Mouse (Mus musculus): ENCODE measurements around the gene Olfr734.

Gene Olfr734

DNA sequence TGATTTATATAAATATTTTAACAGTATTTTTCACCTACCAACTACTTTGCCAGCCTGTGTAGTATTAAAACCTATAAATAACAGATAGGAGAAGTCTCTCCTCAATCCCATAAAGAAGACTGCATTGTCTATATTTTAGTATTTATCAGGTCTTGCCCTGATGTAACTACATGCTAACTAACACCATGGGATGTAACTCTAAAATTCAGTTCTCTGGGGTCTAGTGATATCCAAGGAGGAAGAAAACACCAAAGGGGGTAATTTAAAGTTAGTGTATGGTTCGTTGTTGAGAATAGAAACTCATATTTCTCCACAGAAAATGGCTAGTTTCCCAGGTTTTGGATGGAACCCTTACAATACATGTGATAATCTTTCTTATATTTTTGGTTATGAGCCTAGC, at the start of gene Olfr734:
TSS of gene Olfr734 (minus strand) at position 101 of the 400 bp plus-strand sequence.
- DNase-seq: no peak

DNA sequence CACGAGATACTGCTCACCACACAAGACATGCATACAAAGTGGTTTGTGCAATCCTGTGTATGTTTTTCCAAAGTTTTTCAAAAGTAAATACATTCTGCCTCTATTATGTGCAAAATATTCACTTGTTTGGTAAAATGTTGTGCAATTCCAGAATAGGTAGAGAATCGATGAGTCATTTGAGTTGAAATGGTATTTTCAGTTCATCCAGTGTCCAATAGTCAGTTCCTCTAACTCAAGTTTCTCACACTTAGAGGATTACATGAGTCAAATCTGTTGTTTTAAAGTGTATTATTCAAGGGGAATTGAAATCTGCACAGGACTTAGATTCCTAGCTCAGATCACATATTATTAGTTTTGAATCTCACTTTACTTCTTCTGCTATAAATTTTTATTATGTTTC, 37.0 kb upstream of the Olfr734 start:
- no peak for DNase-seq

DNA sequence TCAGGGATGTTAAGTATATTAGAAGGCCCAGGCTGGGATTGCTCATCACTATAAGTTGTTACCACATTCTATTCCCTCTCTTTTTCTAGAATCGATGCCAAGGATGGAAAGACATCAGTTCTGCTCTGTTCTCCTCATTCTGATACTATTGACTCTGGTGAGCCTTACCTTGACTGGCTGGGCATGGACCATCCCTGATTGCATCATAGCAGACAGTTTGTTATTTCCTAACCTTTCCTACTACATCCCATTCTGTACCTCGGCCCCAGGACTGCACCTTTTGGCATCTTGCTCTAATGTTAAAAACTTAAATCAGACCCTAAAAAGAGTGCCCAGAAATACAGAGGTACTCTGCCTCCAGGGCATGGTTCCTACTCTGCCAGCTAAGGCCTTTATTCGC, 33.9 kb upstream of the Olfr734 start:
- DNase-seq: no peak

GRCm38 (mm10) chr14:50357593-50357992, 31.0 kb upstream of the Olfr734 start, which contains the start of gene Tlr11:
Gene Tlr11 (plus strand): TSS chr14:50357914.
- no peak for DNase-seq

GRCm38 (mm10) chr14:50356725-50357124, 30.2 kb upstream of the Olfr734 start:
- DNase-seq: no peak

DNA sequence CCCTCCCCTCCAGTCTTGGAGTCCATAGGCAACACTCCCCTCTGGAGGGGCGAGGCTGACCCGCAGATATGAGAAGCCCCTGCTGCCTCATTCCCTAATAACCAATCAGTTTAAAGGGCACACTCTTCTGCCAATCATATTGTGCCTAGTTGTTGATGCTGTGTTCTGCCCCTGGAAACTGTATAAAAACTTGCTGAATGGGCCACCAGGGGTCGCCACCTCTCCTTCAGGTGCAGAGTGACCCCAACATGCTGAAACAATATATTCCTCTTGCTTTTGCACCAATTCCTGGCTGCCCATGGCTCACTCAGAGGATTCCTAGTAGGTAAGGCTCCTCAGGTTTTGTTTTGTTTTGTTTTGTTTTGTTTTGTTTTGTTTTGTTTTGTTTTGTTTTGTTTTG, 25.9 kb upstream of the Olfr734 start:
- no peak for DNase-seq

GRCm38 (mm10) chr14:50348796-50349195, 22.2 kb upstream of the Olfr734 start, which contains the start of gene Olfr735:
Gene Olfr735 (minus strand): TSS chr14:50348872.
- no peak for DNase-seq

- no peak for DNase-seq
These were observed 25.1 kb downstream of the Olfr734 start, which contains the start of gene Olfr733 for GRCm38 (mm10) chr14:50301422-50301821. Gene Olfr733 (minus strand): TSS chr14:50301522.

GRCm38 (mm10) chr14:50284106-50284505, 42.5 kb downstream of the Olfr734 start, which contains the start of gene Olfr732:
Gene Olfr732 (minus strand): TSS chr14:50284206.
- no peak for DNase-seq

Measured in lung, postnatal 14 days (tissue).